Mouse (Mus musculus): ENCODE results near the gene Lrmda.

Lrmda gene

DNA sequence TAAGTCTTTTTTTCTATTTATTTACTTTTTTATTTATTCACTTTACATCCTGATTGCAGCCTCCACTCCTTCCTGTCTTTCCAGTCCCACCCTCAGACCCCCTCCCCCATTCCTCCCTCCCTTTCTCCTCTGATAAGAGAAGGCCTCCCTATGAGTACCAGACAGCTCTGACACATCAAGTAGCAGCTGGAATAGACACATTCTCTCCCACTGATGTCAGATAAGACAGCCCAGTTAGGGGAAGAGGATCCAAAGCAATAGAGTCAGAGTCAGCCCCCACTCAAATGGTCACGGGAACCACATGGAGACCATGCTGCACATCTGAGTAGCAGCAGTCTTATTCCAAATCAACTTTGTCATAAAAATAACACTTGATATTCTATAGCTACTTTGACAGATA, 700.5 kb downstream of the Lrmda start:
- no peak for DNase-seq (ENCODE audit: low spot score)

DNA sequence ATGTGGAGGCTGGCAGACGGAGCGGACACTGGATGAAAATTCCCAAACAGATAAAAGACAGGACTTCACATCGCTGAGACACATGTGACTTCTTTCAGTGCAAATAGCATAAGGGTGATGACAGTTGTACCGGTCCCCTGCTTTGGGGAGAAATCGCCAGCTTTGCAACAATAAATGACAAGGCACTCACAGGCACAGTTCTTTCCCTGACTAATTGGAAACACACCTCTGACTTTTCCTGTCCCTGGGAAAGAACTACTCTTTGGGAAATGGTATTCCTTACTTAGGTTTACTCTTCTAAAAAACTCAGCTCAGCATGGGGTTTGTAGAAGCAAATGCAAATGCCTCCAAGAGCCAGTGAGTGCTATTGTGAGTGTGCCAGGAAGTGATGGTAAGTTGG, 702.3 kb downstream of the Lrmda start:
- DNase-seq (ENCODE audit: low spot score) = no peak

DNA sequence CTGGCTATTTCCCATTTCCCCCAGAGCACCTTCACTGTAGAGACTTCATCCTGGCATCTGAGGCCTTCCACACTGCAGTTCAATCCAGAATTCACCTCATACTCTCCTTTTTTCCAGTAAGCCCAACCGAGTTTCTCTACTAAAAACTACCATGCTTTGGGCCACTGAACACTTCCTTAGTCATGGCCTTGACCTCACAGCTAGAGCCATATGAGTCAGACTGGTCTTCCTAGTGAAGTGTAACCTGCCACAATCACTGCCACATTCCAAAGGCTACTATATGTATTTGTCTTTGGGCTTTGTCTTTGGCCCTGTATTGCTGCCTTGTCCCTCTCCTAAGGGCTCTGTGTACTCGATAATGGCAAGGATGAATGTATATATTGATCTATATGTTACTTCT, 708.0 kb downstream of the Lrmda start:
- no peak for DNase-seq (ENCODE audit: low spot score)

GRCm38 (mm10) chr14:22728611-22729223, 709.2 kb downstream of the Lrmda start:
- DNase-seq (ENCODE audit: low spot score) = no peak

GRCm38 (mm10) chr14:22738603-22739002, 719.1 kb downstream of the Lrmda start:
- no peak for DNase-seq (ENCODE audit: low spot score)

DNA sequence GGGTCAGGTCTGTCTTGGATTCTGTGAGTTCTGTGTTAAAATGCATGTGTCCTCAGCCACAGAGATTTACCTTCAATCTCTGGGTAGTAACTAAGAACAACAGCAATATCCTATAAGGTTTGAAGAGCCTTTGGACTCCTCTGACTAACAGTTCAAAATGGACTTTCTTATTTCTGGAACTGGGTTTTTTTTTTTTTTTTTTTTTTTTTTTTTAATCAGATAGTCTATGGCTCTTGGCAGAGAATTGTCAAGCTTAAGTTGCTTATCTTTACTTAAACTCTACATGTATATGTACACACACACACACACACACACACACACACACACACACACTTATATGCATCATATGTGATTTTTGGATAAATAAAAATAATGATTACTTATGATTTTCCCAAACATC, 723.0 kb downstream of the Lrmda start:
- DNase-seq (ENCODE audit: low spot score) = no peak

GRCm38 (mm10) chr14:22743264-22743663, 723.8 kb downstream of the Lrmda start:
- no peak for DNase-seq (ENCODE audit: low spot score)

GRCm38 (mm10) chr14:22744701-22745100, 725.2 kb downstream of the Lrmda start:
- no peak for DNase-seq (ENCODE audit: low spot score)

- no peak for DNase-seq (ENCODE audit: low spot score)
Observed at GRCm38 (mm10) chr14:22745263-22745881, 725.9 kb downstream of the Lrmda start.

- DNase-seq (ENCODE audit: low spot score) = no peak
Observed at GRCm38 (mm10) chr14:22745882-22746480, 726.5 kb downstream of the Lrmda start.

DNA sequence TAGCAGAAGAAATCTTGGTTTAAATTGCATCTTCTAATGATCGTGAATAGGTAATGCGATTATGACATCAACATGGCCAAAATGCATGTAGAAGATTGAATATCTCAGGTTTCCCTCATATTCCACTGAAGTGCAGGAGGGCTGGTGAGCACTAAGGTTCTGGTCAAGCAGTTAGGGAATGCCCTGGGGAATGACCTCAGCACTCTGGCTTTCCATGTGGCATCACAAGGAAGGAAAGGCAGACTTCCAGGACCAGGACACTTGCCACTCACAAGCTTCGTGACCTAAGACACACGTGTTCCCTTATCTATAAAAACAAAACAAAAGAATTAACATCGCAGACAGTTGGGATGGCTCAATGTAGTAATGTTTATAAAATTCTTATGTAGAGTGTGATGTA, 728.3 kb downstream of the Lrmda start:
- DNase-seq (ENCODE audit: low spot score) = no peak

GRCm38 (mm10) chr14:22750409-22750808, 730.9 kb downstream of the Lrmda start:
- no peak for DNase-seq (ENCODE audit: low spot score)

- no peak for DNase-seq (ENCODE audit: low spot score)
Observed at GRCm38 (mm10) chr14:22751290-22751689, 731.8 kb downstream of the Lrmda start.

GRCm38 (mm10) chr14:22754633-22755032, 735.1 kb downstream of the Lrmda start:
- no peak for DNase-seq (ENCODE audit: low spot score)

DNA sequence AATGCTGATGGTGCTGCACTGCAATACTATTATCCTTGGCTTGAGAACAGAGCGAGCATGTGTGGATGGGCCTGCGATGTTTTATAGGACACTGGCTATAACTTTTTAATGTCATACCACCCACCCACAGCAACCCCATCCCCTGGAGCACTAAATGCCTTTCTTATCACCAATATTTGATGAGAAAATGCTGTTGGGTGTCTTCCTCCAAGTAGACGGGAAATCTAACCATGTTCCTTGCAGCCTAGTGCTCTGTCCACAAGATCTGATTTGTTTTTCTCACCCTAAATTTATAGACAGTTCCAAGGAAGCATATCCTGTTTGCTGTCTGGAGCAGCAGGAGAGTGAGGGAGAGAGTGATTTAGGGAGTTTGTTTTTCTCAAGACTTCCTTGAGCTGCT, 738.0 kb downstream of the Lrmda start:
- DNase-seq (ENCODE audit: low spot score) = no peak

DNA sequence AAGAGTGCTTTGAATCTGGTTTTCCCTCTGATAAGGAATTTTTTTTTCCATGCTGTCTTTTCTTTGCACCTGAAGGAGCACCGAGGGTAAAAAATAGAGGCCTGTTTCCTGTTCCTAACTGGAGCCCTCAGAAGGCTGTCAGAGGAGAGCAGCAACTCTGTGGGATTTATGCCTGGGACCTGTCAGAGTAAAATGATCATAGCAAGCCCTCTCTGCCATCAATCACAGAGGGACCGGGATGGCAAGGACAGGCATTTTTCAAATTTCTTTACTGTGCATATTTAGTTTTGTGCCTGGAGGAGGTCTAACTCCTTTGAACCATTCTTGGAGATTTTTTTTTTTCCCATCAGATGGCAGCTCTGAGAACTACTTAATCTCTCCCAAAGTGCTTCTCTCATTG, 739.7 kb downstream of the Lrmda start:
- no peak for DNase-seq (ENCODE audit: low spot score)

- DNase-seq (ENCODE audit: low spot score) = no peak
Observed at GRCm38 (mm10) chr14:22759673-22760072, 740.2 kb downstream of the Lrmda start.

DNA sequence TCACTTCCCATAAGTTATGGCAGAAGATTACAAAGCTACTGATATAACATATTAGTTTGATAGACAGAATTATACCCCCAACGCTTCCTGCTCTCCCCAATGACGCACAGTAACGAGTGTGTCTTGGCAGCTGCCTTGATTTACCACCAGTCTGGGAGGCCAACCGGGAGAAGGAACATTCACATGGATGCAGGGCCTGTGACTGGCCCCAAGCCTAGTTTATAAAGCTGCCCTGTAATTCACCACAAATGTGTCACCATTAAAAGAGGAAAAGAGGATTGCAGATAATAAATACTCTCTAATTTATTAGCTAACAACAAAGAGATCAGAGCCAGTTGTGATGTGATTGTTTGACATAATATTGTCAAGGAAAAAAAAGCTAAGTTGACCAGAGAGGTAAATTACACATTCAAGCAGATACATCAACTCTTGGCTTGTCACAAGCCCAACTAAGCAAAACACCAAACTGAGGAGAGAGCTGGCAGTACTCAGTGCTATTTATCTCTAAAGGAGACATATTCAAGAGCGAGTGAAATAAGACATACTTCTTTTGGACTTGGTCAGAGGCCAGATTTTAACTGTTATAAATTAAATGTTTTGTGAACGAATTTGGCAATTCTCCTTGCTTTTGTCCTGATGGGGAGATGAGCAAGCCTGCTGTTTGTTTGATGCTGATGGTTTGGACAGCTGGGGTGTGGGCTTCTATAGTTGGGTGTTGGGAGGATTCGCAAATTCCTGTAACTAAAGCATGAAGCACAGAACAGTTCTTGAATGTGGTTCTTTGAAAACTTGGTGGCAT, 740.9 kb downstream of the Lrmda start:
- no peak for DNase-seq (ENCODE audit: low spot score)

DNA sequence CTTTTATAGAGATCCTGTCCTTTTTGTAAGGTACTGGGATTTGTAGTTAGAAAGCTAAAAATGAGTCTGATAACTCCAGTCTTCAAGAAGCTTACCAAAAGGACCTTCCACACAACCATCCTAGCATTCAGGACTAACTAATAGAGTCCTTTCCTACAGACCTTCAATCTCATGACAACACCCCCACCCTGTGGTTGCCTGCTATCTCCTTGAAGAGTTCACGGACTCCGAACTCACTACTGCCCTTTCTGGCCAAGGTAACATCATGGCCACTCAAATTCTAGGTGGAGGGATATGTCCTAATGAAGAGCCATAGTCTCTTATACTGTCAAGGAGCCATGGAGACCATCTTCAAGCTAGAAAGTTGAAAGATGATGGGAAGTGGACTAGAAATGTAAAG, 762.2 kb downstream of the Lrmda start:
- DNase-seq (ENCODE audit: low spot score) = no peak

DNA sequence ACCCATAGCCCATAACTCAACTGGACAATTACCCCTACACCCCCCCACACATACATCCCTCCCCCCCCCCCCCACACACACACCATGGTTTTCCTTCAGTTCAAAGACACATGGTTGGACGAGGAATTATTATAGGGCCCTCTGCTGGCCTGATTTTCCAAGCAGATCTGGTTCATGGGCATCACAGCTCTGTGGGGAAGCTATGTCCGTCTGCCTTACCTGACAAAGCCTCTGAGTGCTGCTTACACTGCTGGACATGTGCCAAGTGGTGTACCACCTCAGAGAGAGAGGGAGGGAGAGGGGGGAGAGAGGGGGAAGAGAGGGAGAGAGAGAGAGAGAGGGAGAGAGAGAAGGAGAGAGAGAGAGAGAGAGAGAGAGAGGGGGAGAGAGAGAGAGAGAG, 762.9 kb downstream of the Lrmda start:
- DNase-seq (ENCODE audit: low spot score) = no peak

DNA sequence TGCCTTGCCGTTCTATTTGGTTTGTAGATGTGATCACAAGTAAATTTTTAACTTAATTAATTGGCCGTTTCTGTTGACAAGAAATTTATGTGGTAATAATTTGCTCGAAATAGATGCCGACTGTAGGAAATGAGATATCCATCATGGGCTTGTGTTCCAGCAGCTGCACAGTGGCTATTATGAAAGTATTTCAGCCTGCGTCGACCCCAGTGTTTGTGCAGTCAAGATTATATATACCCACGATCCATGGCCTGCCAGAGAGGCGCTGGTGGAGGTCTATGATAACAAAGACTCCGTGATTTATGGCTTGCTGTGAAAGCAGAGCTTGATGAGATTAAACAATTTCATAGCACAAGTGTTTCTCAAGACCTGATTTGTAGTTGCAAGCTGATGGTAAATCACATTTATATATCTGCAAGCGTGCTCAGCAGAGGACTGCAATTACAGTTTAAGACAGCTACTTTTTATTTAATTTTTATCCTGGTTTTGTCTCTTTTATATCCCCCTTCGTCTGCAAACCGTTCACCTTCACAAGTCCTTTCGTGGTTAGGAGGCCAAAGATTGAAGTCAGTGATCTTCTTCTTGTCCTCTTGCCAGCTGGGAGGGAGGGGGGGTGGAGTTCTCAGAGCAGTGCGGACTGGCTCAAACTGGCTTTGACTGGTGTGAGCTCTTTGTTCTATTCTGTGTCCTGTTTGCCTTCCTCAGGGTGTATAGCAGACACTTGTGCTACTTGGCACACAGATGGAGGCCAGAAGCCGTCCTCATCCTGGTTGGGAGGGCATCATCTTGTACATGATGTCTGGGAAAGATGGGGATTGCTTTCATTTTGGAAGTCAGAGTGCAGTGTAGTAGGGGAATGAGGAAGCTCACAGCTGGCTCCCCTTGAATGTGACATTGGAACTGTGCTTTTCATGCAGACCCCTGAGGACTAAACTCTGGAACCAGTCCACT, 764.0 kb downstream of the Lrmda start:
- DNase-seq (ENCODE audit: low spot score) = no peak

DNA sequence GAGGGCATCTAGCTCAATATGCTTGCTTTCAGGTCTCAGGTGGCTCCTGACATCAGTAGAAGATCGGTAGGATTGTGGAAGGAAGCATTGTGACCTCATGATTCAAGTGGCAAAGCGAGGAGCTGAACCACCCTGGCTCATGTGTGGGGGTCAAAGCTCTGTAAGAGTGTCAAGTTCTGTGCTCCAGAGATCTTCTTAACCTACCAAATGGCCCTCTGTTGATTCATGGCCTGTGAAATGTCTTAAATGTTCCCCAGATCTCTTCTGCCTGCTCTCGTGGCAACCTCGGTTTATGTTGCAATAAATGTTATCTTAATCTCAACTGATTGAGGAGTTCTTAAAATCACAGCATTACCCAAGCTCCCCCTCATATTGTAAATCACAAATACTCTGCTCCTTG, 780.5 kb downstream of the Lrmda start:
- DNase-seq (ENCODE audit: low spot score) = no peak
